Mouse (Mus musculus) cerebellum, adult 9-10 months (tissue): ENCODE results near the gene Gm37240.

ENCODE experiments used
- DNase-seq: peaks from one replicate; pipeline ENCODE4 v3.0.0; 2022

The Gm37240 gene

GRCm38 (mm10) chr3:85863996-85864395 lies 23.3 kb downstream of the Gm37240 start:
- DNase-seq, result no peak

GRCm38 (mm10) chr3:85862886-85863285 lies 24.4 kb downstream of the Gm37240 start:
- no peak for DNase-seq

GRCm38 (mm10) chr3:85860996-85861395 lies 26.3 kb downstream of the Gm37240 start:
- no peak for DNase-seq

GRCm38 (mm10) chr3:85859311-85859710 lies 28.0 kb downstream of the Gm37240 start:
- DNase-seq, result no peak

- no peak for DNase-seq
These were observed 28.9 kb downstream of the Gm37240 start for GRCm38 (mm10) chr3:85858140-85859135.

GRCm38 (mm10) chr3:85857083-85857482 lies 30.2 kb downstream of the Gm37240 start:
- DNase-seq, result no peak

- no peak for DNase-seq
These were observed 31.4 kb downstream of the Gm37240 start for GRCm38 (mm10) chr3:85855947-85856346.

- no peak for DNase-seq
These were observed 32.3 kb downstream of the Gm37240 start for GRCm38 (mm10) chr3:85855043-85855442.

- DNase-seq, result no peak
These were observed 33.2 kb downstream of the Gm37240 start for GRCm38 (mm10) chr3:85854143-85854542.

- DNase-seq, result no peak
These were observed 33.6 kb downstream of the Gm37240 start for GRCm38 (mm10) chr3:85853715-85854114.

- DNase-seq, result no peak
These were observed 37.2 kb downstream of the Gm37240 start for GRCm38 (mm10) chr3:85850079-85850478.

- DNase-seq, result no peak
These were observed 41.0 kb downstream of the Gm37240 start for GRCm38 (mm10) chr3:85846316-85846715.

GRCm38 (mm10) chr3:85845341-85845740 lies 42.0 kb downstream of the Gm37240 start:
- DNase-seq, result no peak

- DNase-seq, result no peak
These were observed 44.5 kb downstream of the Gm37240 start for GRCm38 (mm10) chr3:85842881-85843218.

- no peak for DNase-seq
These were observed 45.0 kb downstream of the Gm37240 start for GRCm38 (mm10) chr3:85842177-85842880.

GRCm38 (mm10) chr3:85841454-85842176 lies 45.7 kb downstream of the Gm37240 start:
- no peak for DNase-seq

GRCm38 (mm10) chr3:85833627-85834026 lies 53.7 kb downstream of the Gm37240 start:
- no peak for DNase-seq

- no peak for DNase-seq
These were observed 54.7 kb downstream of the Gm37240 start for GRCm38 (mm10) chr3:85832490-85833155.

GRCm38 (mm10) chr3:85831785-85832184 lies 55.5 kb downstream of the Gm37240 start:
- DNase-seq, result no peak

- no peak for DNase-seq
These were observed 58.3 kb downstream of the Gm37240 start for GRCm38 (mm10) chr3:85829047-85829446.

- no peak for DNase-seq
These were observed 59.5 kb downstream of the Gm37240 start for GRCm38 (mm10) chr3:85827815-85828214.

- no peak for DNase-seq
These were observed 60.0 kb downstream of the Gm37240 start for GRCm38 (mm10) chr3:85827283-85827682.
